Mouse (Mus musculus): ENCODE data around the gene Wdr73. TPM values are rescaled to one million over a fixed set of nuclear protein-coding genes. Genes with fewer than 3 reads are reported as not detected.

Wdr73 gene
- polyA plus RNA-seq, 1 experiment from 2014 or later: 38.1 TPM

DNA sequence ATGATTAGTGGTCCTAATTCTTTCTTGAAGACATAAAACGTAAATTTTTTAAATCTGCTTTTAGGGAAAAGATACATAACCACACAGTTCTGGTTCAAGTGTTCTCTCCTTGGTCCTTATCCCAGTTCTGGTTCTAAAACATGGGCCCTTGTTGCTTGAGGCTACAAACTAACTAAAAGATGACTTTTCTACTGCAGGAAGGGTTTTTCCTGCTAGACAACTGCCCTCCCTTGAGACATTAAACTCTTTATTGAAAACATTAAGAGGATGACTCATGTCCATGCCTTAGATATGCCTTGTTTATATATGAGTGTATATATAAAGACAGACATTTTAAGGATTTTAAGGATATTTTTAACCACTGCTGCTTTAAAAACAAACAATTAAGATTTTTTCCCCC lies 57.9 kb downstream of the Wdr73 start:
- 85% methylated on average over 1 of the region's 1 CpGs for whole genome bisulfite sequencing
- H3K9me3 ChIP-seq (ENCODE audit: control insufficient read depth, low read length): no peaks in the 10 kb centered on the region
- H3K36me3 ChIP-seq (ENCODE audit: control insufficient read depth, insufficient read depth, low read length): no peaks in the 10 kb centered on the region
- no peak overlapping the region for H3K4me3 ChIP-seq (ENCODE audit: low read length)
- H3K27me3 ChIP-seq (ENCODE audit: control insufficient read depth, insufficient read depth, low read length): no peaks in the 10 kb centered on the region
- H3K4me1 ChIP-seq (ENCODE audit: control insufficient read depth, insufficient read depth, low read length): no peaks in the 10 kb centered on the region
- H3K9ac ChIP-seq (ENCODE audit: low read depth, low read length): no peak overlapping the region
- H3K4me2 ChIP-seq (replicated peaks; ENCODE audit: low read depth, low read length): no peak overlapping the region
- no peak for ATAC-seq (ENCODE audit: low FRiP score, low TSS enrichment)
- H3K27ac ChIP-seq (ENCODE audit: low read depth, low read length): no peak overlapping the region

- WGBS: 77% methylated on average over 5 of the region's 5 CpGs
- H3K27me3 ChIP-seq (ENCODE audit: control insufficient read depth, insufficient read depth, low read length): no peaks in the 10 kb centered on the region
- no peak overlapping the region for H3K4me3 ChIP-seq (ENCODE audit: low read length)
- H3K4me1 ChIP-seq (ENCODE audit: control insufficient read depth, insufficient read depth, low read length): 0 out of 2 replicates have a peak, but pooled peaks cover 3% of the 10 kb centered on the region
- no peaks in the 10 kb centered on the region for H3K36me3 ChIP-seq (ENCODE audit: control insufficient read depth, insufficient read depth, low read length)
- no peak overlapping the region for H3K27ac ChIP-seq (ENCODE audit: low read depth, low read length)
- H3K9me3 ChIP-seq (ENCODE audit: control insufficient read depth, low read length): no peaks in the 10 kb centered on the region
- no peak overlapping the region for H3K9ac ChIP-seq (ENCODE audit: low read depth, low read length)
- no peak for ATAC-seq (ENCODE audit: low FRiP score, low TSS enrichment)
- H3K4me2 ChIP-seq (replicated peaks; ENCODE audit: low read depth, low read length): no peak overlapping the region
Measured at GRCm38 (mm10) chr7:80842132-80842531, 58.9 kb downstream of the Wdr73 start.

GRCm38 (mm10) chr7:80840937-80841336 lies 60.1 kb downstream of the Wdr73 start:
- Histone ChIP-seq H3K9ac (ENCODE audit: low read depth, low read length) (no peak overlapping the region), H3K4me3 (ENCODE audit: low read length) (no peak overlapping the region), H3K36me3 (ENCODE audit: control insufficient read depth, insufficient read depth, low read length) (no peaks in the 10 kb centered on the region), H3K9me3 (ENCODE audit: control insufficient read depth, low read length) (no peaks in the 10 kb centered on the region), H3K4me2 (replicated peaks; ENCODE audit: low read depth, low read length) (no peak overlapping the region), H3K27ac (ENCODE audit: low read depth, low read length) (peak overlapping the region; percentile 7; the same call in 1 of the 2 replicates), H3K27me3 (ENCODE audit: control insufficient read depth, insufficient read depth, low read length) (no peaks in the 10 kb centered on the region), H3K4me1 (ENCODE audit: control insufficient read depth, insufficient read depth, low read length) (0 out of 2 replicates have a peak, but pooled peaks cover 3% of the 10 kb centered on the region)
- 82% methylated on average over 4 of the region's 4 CpGs for WGBS
- ATAC-seq (ENCODE audit: low FRiP score, low TSS enrichment): no peak

Other genes starting within 250 kb of the Wdr73 start
- gene Crtc3, start 212.4 kb downstream of the Wdr73 start, polyA plus RNA-seq (2014; fragmentation: Nextera tagmentation; extraction: Ambion mirVana): 21.1 and 27.3 TPM in 2 replicates
- 61.0 and 110 TPM in 2 replicates for gene Iqgap1, start 75.3 kb downstream of the Wdr73 start, polyA plus RNA-seq (2014; fragmentation: Nextera tagmentation; extraction: Ambion mirVana)
- gene Zscan2, start 40.3 kb downstream of the Wdr73 start, polyA plus RNA-seq (2014; fragmentation: Nextera tagmentation; extraction: Ambion mirVana): 2.8 and 4.0 TPM in 2 replicates
- gene Nmb, start 3.8 kb upstream of the Wdr73 start, polyA plus RNA-seq (2014; fragmentation: Nextera tagmentation; extraction: Ambion mirVana): 9.4 and 14.3 TPM in 2 replicates
- 214 and 228 TPM in 2 replicates for gene Sec11a, start 46.5 kb upstream of the Wdr73 start, polyA plus RNA-seq (2014; fragmentation: Nextera tagmentation; extraction: Ambion mirVana)
- gene Zfp592, start 92.4 kb upstream of the Wdr73 start, polyA plus RNA-seq (2014; fragmentation: Nextera tagmentation; extraction: Ambion mirVana): 9.1 and 16.1 TPM in 2 replicates
- 0.13 and 0.34 TPM in 2 replicates for gene Alpk3, start 156.3 kb upstream of the Wdr73 start, polyA plus RNA-seq (2014; fragmentation: Nextera tagmentation; extraction: Ambion mirVana)
- gene Slc28a1, start 213.5 kb upstream of the Wdr73 start, polyA plus RNA-seq (2014; fragmentation: Nextera tagmentation; extraction: Ambion mirVana): 0.41 TPM in 1 of 2 replicates, not detected in the other

Measured in kidney, embryonic 14.5 days (tissue).